Mouse (Mus musculus) CD4-positive, CD25-positive, alpha-beta regulatory T cell, adult 9 weeks (primary cell): Measurements from ENCODE around the gene H2al1d. TPM values are rescaled to one million over a fixed set of nuclear protein-coding genes. Genes with fewer than 3 reads are reported as not detected.

Experiments used
- polyA plus RNA-seq: library from polyadenylated mRNA; unstranded; fragments of 100-300 nt; shearing (Covaris generic); gene quantifications from one replicate; pipeline ENCODE4 v1.2.1, GENCODE M21; 2017

The H2al1d gene
- not detected for polyA plus RNA-seq

GRCm38 (mm10) chrX:11308524-11308923, at the start of gene H2al1d:
Gene H2al1d (plus strand): TSS chrX:11308824.

GRCm38 (mm10) chrX:11298957-11299356, 9.7 kb upstream of the H2al1d start, which contains the start of gene H2al1a:
Gene H2al1a (plus strand): TSS chrX:11299257.

GRCm38 (mm10) chrX:11302132-11302531, 6.5 kb upstream of the H2al1d start, which contains the start of gene H2al1b:
Gene H2al1b (plus strand): TSS chrX:11302432.

GRCm38 (mm10) chrX:11305355-11305754, 3.3 kb upstream of the H2al1d start, which contains the start of gene H2al1c:
Gene H2al1c (plus strand): TSS chrX:11305655.

GRCm38 (mm10) chrX:11311634-11312033, 3.0 kb downstream of the H2al1d start, which contains the start of gene H2al1e:
Gene H2al1e (plus strand): TSS chrX:11311934.

GRCm38 (mm10) chrX:11314858-11315257, 6.2 kb downstream of the H2al1d start, which contains the start of gene H2al1f:
Gene H2al1f (plus strand): TSS chrX:11315158.

GRCm38 (mm10) chrX:11317956-11318355, 9.3 kb downstream of the H2al1d start, which contains the start of gene H2al1g:
Gene H2al1g (plus strand): TSS chrX:11318256.

GRCm38 (mm10) chrX:11321192-11321591, 12.6 kb downstream of the H2al1d start, which contains the start of gene H2al1h:
Gene H2al1h (plus strand): TSS chrX:11321492.

GRCm38 (mm10) chrX:11324359-11324758, 15.7 kb downstream of the H2al1d start, which contains the start of gene H2al1i:
Gene H2al1i (plus strand): TSS chrX:11324659.

GRCm38 (mm10) chrX:11327522-11327921, 18.9 kb downstream of the H2al1d start, which contains the start of gene H2al1j:
Gene H2al1j (plus strand): TSS chrX:11327822.

Other genes starting within 250 kb of the H2al1d start
- gene H2al1a, start 9.6 kb upstream of the H2al1d start, polyA plus RNA-seq = not detected
- gene H2al1b, start 6.4 kb upstream of the H2al1d start, polyA plus RNA-seq = not detected
- gene H2al1c, start 3.2 kb upstream of the H2al1d start, polyA plus RNA-seq = not detected
- not detected for gene H2al1e, start 3.1 kb downstream of the H2al1d start, polyA plus RNA-seq
- gene H2al1f, start 6.3 kb downstream of the H2al1d start, polyA plus RNA-seq = not detected
- gene H2al1g, start 9.4 kb downstream of the H2al1d start, polyA plus RNA-seq = not detected
- not detected for gene H2al1h, start 12.7 kb downstream of the H2al1d start, polyA plus RNA-seq
- gene H2al1i, start 15.8 kb downstream of the H2al1d start, polyA plus RNA-seq = not detected
- not detected for gene H2al1j, start 19.0 kb downstream of the H2al1d start, polyA plus RNA-seq